Mouse (Mus musculus): Measurements from ENCODE around the gene Atg14.
"Not testable (repeated sequence)": the region's sequence is repeated elsewhere in the genome, so short reads cannot be mapped to it uniquely, and the experiment has no call there.

Atg14 gene

DNA sequence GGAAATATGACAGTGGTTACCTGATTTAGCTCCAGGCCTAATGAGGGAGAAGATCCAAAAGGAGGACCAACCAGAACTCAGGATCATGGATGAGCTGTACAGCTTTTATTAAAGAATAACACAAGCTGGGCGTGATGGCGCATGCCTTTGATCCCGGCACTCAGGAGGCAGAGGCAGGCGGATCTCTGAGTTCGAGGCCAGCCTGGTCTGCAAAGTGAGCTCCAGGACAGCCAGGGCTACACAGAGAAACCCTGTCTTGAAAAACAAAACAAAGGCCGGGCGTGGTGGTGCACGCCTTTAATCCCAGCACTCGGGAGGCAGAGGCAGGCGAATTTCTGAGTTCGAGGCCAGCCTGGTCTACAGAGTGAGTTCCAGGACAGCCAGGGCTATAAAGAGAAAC lies at the start of gene Atg14:
Gene Atg14 (minus strand): TSS at position 101 of the 400 bp plus-strand sequence.
- DNase-seq (ENCODE audit: low read depth, low spot score), result not testable (repeated sequence)

DNA sequence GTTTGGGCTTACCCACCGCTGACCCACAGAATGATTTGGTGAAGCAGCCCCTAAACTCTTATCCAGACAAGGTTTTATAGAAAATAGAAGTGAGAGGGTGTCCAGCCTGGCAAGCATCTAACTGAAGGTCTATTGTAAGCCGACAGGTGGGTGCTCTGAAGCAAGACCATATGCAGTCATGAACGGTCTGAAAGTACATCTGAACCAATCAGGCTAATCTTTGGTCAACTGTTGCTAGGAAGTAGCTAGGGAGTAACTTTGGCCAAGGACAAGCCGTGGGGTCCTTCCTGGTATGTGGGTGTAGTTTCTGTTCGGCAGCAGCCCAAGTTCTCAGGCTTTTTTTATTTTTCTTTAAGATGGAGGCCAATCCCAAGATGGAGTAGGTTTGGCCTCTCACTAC lies 48.4 kb upstream of the Atg14 start:
- no peak for DNase-seq (ENCODE audit: low read depth, low spot score)

DNA sequence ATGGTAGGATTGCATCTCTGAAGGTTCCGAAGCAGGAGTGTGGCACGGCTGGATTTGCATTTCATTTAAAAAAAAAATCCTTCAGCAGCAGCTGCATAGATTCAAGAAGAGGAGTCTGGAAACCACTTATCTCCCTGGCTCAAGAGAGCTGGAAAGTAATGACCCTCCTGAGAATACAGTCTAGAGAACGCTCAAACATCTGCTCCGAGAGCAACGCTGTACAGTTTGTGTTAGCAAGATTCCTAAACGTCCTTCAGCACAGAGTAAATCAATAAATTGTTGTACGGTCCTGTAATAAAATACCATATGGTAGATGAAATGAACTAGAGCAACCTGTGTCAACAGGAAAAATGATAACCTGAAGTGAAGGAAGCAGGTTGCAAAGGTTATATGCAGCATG lies 42.8 kb upstream of the Atg14 start:
- no peak for DNase-seq (ENCODE audit: low read depth, low spot score)

DNA sequence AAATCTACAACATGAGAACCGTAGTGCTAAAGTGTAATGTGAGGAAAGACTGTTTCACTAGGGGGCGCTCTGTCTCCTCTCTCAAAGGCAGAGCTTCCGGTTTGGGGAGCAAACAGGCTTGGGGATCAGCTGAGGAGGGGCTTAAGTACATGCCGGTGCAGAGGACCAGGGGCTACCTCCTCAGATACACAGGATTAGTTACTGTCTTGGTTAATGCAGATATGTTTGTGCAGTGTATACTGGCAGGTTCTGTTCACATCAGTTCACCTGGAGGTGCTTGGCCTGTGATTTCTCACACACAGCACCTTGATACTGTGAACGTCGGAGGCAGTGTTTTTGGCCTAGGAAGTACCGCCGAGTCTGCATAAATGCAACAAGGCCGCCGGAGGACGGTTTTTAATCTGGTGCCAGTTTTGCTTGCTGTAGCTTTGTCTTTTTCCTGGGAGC lies 27.5 kb upstream of the Atg14 start:
- DNase-seq (ENCODE audit: low read depth, low spot score), result peak; percentile 55

DNA sequence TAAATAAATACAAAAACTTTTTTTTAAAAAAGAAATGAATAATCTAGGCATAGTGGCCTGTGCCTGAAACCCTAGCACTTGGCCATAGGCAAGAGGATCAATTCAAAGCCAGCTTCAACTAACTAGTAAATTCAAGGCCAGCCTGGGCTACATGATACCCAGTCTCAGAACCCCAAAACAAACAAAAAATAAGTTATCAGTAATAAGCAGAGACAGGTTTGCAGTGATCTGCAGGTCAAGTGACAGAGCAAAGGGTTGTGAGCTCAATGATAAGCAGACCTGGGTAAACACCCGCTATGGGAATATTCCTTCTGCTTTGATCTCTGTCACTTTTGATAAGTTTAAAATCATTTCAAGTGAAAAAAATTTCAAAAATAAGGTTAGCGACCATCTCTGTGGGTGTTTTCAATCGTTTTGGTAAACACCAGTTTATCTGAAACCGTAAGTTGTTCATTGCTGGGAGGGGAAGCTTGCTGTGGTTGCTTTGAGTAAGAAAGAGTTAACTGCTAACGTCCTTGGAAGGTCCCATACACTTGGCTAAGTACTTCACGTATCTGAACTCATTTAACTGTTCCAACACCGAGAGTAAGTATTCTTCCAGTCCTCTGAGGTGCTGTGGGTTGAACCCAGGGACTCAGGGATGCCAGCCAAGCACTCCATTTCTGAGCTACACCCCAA lies 24.1 kb upstream of the Atg14 start:
- no peak for DNase-seq (ENCODE audit: low read depth, low spot score)

DNA sequence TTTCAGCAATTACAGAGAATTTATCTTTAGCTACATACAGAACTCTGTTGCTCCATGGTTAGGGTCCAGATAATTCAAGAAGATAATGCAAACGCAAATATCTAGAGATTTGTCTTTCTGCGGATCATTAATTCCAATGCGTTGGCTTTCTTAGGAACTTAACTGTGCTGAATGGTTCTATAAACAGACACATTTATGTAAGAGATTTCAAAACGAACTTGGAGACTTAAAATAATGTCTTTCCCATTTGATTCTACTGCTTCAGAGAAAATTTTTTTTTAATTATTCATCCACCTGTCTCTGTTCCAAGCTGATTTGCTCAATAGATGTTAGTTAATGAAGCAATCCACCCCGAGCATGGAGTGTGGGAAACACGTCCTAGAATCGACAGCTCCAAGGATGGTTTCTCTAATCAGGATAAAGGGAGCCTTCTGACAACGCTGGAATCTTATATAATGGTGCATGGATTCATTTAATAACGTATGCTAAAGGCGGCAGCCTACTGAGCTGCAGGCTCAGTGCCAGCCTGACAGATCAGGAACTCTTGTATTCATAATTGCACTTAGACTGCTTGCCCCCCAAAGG lies 20.0 kb upstream of the Atg14 start:
- DNase-seq (ENCODE audit: low read depth, low spot score), result no peak

DNA sequence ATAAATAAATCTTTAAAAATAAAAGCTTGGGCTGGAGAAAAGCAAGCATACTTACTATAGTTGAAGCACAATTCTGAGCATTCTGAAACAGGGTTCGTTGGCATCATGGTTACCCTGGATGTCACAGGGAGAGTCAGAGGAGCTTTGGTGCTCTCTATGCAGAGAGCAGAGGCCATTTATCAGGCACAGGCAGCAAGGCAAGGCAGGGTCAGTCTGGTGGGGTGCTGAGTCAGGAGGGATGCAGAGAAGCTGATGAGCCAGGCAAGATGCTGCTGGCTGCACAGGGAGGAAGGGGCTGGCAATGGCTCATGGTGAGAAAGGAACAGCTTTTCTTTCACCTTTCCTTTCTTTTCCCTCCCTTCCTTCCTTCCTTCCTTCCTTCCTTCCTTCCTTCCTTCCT lies 19.0 kb upstream of the Atg14 start:
- no peak for DNase-seq (ENCODE audit: low read depth, low spot score)

DNA sequence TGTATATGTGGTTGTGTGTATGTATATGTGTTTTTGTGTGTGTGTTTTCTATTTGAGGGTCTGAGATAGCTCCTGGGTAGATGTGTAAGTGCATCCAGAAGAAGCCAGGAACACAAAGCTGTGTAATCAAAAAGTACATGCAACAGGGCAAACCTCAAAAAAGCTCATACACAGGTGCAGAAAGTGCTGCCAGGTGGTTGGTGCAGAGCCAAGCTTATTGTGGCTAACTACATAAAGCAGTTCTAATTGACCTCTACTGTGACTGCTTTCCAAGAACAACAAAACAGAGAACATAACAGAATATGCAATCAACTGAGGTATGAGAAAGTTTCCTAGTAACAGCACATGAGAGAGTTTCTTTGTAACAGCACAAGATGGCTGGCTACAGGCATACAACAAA lies 13.9 kb upstream of the Atg14 start:
- DNase-seq (ENCODE audit: low read depth, low spot score), result no peak

DNA sequence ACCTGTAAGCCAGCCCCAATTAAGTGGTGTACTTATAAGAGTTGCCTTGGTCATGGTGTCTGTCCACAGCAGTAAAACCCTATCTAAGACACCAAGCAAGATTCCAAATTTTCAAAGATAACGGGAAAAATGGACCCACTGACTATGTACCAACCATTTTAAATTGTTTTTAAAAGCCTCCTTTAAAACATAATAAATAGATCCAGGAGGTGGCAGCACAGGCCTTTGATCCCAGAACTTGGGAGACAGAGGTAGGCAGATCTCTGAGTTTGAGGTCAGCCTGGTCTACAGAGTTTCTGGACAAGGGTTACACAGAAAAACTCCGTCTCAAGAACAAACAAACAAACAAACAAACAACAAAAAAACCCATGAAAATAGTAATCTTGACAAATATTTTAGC lies 11.2 kb upstream of the Atg14 start:
- DNase-seq (ENCODE audit: low read depth, low spot score), result no peak

DNA sequence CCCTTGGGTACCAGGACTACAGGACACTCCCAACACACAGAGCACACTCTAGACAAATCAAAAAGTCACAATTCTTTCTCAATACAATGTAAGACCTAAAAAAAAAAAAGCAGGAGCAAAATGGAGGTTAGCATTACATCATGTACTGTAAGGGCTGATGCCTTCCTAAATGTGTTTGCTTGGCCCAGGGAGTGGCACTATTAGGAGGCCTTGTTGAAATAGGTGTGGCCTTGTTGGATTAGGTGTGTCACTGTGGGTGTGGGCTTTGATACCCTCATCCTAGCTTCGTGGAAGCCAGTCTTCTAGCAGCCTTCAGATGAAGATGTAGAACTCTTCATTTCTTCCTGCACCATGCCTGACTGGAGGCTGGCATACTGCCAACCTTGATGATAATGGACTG lies 10.8 kb upstream of the Atg14 start:
- no peak for DNase-seq (ENCODE audit: low read depth, low spot score)

DNA sequence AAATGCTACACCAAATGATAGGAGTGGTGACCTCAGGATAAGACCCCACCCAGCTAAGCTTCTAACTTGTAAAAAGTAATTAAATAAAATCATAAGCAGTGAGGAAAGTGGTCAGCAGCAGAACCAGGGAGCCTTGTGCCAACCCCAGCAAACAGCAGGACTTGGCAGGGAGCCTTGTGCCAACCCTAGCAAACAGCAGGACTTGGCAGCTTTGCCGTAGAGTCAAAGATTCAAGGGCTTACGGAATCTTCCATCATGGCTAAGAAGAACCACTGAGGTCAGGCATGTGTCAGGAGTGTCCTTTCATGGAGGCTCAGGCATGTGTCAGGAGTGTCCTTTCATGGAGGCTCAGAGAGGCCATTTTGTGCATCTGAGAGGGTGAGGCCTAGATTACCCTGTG lies 7.6 kb upstream of the Atg14 start:
- DNase-seq (ENCODE audit: low read depth, low spot score), result no peak

DNA sequence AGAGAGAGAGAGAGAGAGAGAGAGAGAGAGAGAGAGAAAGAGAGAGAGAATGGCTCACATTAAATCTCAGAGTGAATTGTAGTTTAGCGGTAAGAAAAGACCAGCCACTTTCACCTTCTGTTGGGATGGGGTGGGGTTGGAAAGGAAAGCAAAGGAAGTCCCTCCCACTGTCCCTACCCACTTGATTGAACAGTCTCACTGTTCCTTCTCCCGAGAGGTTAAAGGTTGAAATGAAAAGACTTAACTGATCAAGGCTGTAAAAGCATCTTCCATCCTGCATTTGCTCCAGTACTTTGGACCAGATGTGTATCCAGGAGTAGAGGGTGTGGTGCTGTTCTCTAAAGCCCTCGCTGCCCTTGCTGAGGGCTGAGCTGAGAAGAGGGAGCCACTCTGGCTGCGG lies 6.2 kb upstream of the Atg14 start:
- DNase-seq (ENCODE audit: low read depth, low spot score), result no peak

DNA sequence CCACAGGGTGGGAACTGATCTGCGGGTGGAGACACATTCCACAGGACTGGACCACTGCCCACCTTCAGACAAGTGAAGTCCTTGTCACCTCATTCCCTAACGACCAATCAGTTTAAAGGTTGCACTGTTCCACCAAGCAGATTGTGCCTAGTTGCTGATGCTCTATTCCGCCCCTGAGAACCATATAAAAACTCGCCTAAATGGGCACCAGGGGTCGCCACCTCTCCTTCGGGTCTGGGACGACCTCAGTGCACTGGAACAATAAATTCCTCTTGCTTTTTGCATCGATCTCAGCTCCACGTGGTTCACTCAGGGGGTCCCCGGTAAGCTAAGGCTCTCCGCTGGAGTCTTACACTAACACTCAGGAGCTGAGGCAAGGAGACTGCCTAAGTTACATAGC lies 4.3 kb upstream of the Atg14 start:
- DNase-seq (ENCODE audit: low read depth, low spot score), result no peak

DNA sequence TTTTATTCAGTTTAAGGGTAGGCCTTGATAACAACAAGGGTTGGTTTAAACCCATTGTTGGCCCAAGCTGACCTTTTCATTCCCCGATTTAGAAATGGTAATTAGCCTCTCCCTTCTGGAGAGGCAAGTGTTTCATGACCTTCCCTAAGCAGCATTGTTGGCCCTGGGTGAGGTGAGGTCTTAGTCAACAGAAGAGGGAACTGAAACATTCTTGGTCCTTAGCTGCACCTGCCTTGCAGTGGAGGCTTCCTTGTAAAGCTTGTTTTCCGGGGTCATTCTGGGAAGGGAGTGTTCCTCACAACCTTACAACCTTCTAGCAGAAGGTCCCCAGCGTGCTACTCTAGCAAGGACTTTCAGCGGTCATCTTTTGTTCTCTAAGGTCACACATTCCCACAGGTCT lies 2.3 kb upstream of the Atg14 start:
- no peak for DNase-seq (ENCODE audit: low read depth, low spot score)

DNA sequence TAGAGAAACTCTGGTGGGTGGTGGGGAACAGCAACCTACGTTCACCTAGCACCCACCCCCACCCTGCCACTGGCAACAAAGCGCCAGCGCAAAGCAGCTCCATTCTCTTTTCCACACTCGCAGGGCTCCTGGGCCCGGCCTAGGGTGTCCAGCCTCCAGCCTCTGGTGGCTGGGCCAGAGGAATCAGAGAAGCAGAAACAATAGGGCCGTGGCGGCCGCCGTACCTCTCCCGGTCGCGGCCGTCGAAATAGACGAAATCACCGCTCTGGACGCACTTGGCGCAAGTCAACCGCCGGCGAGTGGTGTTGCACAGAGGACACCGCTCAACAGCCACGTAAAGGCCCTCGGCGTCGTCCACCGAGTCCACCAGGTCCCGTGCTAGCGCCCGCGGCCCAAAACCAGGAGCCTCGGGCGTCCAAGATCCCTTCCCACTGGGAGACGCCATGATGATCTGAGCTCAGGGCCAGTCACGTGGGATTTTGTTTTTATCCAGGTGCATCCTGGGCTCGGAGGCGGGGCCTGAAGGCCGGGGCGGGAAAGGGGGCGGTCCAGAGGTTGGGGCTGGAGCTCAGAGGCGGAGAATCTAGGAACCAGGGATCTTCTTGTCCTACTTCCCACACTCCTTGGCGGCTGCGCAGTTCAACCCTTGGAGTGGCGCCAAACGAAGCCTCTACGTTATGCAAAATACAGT lies 2.3 kb downstream of the Atg14 start:
- peak; percentile 95 for DNase-seq (ENCODE audit: low read depth, low spot score)

DNA sequence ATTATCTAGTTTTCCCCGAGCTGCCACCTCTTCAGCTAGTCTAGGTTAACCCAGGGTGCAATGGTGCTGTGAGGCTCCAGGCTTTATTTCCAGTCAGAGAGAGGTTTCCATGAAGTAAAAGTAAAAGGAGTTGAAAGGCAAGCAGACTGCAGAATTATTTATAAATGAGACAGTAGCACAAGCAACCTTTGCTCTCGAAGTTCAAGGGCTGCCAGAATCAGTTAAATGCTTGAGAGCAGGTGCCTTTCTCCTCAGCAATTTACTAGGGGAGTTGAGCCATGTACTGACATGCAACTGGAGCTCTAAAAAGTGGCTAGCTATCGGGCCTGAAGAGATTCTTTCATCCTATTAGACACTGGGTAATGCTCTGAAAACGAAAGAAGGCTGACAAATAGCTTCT lies 7.3 kb downstream of the Atg14 start:
- DNase-seq (ENCODE audit: low read depth, low spot score), result no peak

DNA sequence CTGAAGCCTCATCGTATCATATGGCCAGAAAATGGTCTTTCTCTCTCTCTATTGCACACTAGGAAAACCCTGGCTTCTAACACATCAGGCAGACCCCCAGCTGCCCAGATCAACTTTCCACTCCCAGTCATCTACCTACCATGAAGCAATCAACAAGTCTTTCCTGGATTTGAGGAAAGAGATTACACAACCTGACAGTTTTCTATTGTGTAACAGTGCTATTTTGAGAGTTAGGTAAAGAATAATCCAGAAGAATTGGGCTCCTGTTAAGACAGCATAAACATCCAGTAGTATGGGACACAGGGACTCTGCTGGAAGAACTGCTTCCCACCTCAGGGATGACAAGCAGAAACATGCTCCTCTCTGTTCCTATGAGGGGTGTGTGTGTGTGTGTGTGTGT lies 7.9 kb downstream of the Atg14 start:
- DNase-seq (ENCODE audit: low read depth, low spot score), result no peak

DNA sequence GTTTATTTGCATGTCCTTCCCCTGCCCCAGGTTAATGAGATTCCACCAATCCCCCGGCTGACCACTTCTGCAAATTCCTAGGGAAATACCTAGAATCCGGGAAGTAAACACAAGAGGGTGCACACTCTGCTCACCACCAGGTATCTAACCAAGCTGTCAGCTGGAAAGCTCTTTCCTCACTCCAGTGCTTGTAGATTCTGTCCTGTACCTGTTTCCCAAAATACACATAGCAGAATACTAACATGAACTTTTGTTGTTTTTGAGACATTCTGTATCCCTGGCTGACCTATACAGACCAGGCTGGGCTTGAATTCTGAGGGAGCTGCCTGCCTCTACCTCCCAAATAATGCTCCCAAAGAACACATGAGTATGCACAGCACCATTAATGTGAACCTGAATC lies 9.7 kb downstream of the Atg14 start:
- DNase-seq (ENCODE audit: low read depth, low spot score), result no peak

DNA sequence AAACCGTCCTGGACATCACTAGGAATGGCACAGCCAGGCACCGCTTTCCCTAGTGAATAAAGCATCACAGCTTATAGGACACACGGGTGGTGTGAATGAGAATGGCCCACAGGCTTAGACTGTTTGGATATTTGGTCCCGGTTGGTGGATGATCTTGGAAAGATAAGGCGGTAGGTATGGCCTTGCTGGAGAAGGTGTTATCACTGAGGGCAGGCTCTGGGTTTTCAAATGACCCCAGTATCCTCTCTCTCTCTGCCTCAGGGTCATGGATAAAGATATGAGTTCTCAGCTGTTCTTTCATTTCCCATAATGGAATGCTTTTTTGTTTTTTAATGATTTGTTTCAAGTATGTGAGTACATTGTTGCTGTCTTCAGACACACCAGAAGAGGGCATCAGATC lies 15.2 kb downstream of the Atg14 start:
- DNase-seq (ENCODE audit: low read depth, low spot score), result no peak

DNA sequence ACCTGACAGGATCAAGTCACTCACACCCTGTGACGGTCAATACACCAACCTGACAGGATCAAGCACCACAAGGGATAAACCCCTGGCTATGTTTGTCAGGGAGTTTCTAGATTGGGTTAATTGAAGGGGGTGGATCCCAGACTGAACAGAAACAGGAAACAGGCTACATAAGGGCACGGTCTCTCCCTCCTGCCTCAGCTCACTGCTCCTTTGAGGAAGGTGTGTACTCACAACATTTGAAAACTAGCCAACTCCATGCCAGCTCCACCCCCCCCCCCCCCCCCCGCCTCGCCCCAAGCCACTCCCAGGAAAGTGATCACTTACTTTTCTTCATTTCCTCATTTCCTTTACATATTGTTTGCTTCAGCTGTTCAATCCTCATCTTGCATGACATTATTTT lies 16.2 kb downstream of the Atg14 start:
- no peak for DNase-seq (ENCODE audit: low read depth, low spot score)

DNA sequence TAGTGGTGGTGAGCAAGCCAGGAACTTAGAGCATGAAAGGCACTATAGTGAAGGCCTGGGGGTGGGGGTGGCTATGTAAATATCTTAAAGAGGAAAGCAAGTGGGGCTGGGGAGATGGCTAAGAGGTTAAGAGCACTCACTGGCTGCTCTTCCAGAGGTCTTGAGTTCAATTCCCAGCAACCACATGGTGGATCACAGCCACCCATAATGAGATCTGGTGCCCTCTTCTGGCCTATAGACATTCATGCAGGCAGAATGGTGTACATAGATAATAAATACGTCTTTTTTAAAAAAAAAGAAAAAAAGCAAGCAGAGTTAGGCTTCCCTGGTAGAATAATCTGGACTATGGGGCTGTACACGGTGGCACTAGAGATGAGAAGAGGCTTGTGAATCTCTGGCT lies 17.1 kb downstream of the Atg14 start:
- no peak for DNase-seq (ENCODE audit: low read depth, low spot score)

DNA sequence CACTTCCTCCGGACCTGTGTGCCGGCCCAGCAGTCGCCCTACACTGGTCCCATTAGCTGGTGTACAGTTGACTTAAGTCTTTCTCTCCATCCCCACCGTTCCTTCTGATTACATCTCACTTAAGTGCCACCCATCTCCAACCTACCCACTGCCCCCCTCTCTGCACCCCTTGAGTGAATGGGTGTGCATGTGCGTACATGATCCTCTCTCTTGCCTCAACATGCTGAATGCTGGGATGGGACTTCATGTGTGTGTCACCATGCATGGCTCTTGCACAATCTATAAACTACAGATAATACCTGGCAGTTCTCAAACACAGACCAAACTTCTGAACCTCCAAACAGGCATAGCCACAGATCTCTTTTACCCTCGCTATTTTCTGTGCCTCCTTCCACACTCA lies 18.8 kb downstream of the Atg14 start:
- DNase-seq (ENCODE audit: low read depth, low spot score), result no peak

DNA sequence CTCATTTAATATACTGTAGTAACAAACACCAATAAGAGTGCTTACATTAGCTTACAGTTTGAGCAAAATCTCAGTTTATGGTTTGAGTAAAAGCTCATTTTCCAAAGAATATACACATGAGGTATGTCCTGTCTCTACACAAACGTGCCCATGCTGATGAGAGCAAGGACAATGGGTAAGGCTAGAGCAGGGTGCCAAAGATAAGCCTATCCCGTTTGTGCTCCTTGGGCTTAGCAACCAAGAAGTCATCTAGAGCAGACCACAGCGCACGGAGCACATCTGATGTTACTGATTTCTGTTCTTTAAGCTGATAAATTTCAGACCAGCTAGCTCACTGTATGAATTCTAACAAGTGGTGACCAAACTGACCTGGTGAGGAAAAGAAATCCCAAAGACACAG lies 25.6 kb downstream of the Atg14 start:
- no peak for DNase-seq (ENCODE audit: low read depth, low spot score)

Measured in embryo, embryonic 11.5 days (tissue).